Mouse (Mus musculus) lung, postnatal 0 days (tissue): ENCODE measurements around the gene Smim20. TPM values are rescaled to one million over a fixed set of nuclear protein-coding genes. Genes with fewer than 3 reads are reported as not detected.

Experiments used
- ATAC-seq: fragments of 200-750 bp; cut with Nextera tagmentation; 2 replicates; pipeline ENCODE4 v1.8.0; 2017; ENCODE audit warnings: moderate library complexity
- DNase-seq: peaks from one replicate; pipeline ENCODE4 v3.0.0-alpha.2; 2016; ENCODE audit warnings: low spot score
- H3K27ac ChIP-seq: fragments of 300-500 bp; sonication (generic); 2 replicates; pipeline ENCODE4 v1.5.1; 2014; ENCODE audit warnings: antibody characterized with exemption, mild to moderate bottlenecking, low read length, mixed read lengths
- H3K27me3 ChIP-seq: fragments of 300-500 bp; sonication (generic); replicated peaks from 2 replicates; pipeline ENCODE4 v1.6.1; 2014; ENCODE audit warnings: low read length, mixed read lengths; ENCODE audit not compliant: insufficient read depth
- H3K36me3 ChIP-seq: fragments of 300-500 bp; sonication (generic); 2 replicates; pipeline ENCODE4 v1.6.1; 2014; ENCODE audit warnings: low read length, mixed read lengths; ENCODE audit not compliant: insufficient read depth
- H3K4me1 ChIP-seq: fragments of 300-500 bp; sonication (generic); 2 replicates; pipeline ENCODE4 v1.6.1; 2014; ENCODE audit warnings: antibody characterized with exemption, low read depth, low read length, mixed read lengths; ENCODE audit not compliant: insufficient read depth
- H3K4me2 ChIP-seq: fragments of 300-500 bp; sonication (generic); replicated peaks from 2 replicates; pipeline ENCODE4 v1.6.1; 2014; ENCODE audit warnings: low read depth, mild to moderate bottlenecking, low read length, moderate library complexity, mixed read lengths
- H3K4me3 ChIP-seq: fragments of 300-500 bp; sonication (generic); 2 replicates; pipeline ENCODE4 v1.5.1; 2014; ENCODE audit warnings: low read depth, low read length
- H3K9ac ChIP-seq: fragments of 300-500 bp; sonication (generic); replicated peaks from 2 replicates; pipeline ENCODE4 v1.6.1; 2014; ENCODE audit warnings: low read depth, mild to moderate bottlenecking
- H3K9me3 ChIP-seq: fragments of 300-500 bp; sonication (generic); 2 replicates; pipeline ENCODE4 v1.6.1; 2016; ENCODE audit warnings: low read length, mixed read lengths
- CTCF ChIP-seq: IDR thresholded peaks from 2 replicates; pipeline ENCODE4 v1.5.1; 2016; ENCODE audit warnings: antibody characterized with exemption, mild to moderate bottlenecking
- EP300 ChIP-seq: IDR thresholded peaks from 2 replicates; pipeline ENCODE4 v1.6.1; 2016; ENCODE audit warnings: antibody characterized with exemption, mild to moderate bottlenecking, control low read depth
- WGBS: fragments of 180-500 bp; shearing (Covaris S2); extraction: QIAGEN DNeasy Blood & Tissue Kit; methylation state at CpG from one replicate; pipeline ENCODE4 v1.1.7; 2014; 5-methylcytosine and 5-hydroxymethylcytosine counted together
- polyA plus RNA-seq: library from polyadenylated mRNA; unstranded; fragments of >200 nt; fragmentation: Nextera tagmentation; extraction: Ambion mirVana; gene quantifications from 2 replicates; pipeline ENCODE4 v1.2.1, GENCODE M21; 2015

Smim20 gene
- polyA plus RNA-seq, 1 experiment from 2014 or later: 88.2 TPM

DNA sequence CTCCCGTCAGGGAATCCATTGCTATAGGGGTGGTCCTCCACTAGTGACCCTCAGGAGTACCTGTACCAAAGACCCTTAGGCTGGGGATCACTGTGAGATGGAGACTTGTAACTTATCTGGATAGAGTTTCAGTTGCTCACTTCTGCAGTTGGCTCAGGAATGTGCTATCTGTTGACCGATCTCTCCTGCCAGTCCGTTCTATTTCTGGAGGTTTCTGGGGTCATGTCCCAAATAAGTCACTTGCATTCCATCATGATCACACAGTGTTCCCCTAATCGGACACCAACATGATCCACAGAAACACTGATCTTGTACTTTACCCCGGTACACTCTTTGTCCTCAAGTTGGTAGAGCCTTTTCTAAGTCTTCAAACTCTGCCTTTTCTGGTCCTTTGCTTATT lies 40.6 kb downstream of the Smim20 start:
- no peak overlapping the region for H3K27ac ChIP-seq
- WGBS: 71% methylated on average over 5 of the region's 5 CpGs
- H3K9me3 ChIP-seq: no peaks in the 10 kb centered on the region
- H3K4me3 ChIP-seq: no peak overlapping the region
- no peak overlapping the region for H3K9ac ChIP-seq
- H3K27me3 ChIP-seq: no peaks in the 10 kb centered on the region
- ATAC-seq (no peak), DNase-seq (no peak)
- H3K4me1 ChIP-seq: no peaks in the 10 kb centered on the region
- H3K4me2 ChIP-seq: no peak overlapping the region
- no peak for TF ChIP-seq CTCF
- no peak for TF ChIP-seq EP300
- no peaks in the 10 kb centered on the region for H3K36me3 ChIP-seq

DNA sequence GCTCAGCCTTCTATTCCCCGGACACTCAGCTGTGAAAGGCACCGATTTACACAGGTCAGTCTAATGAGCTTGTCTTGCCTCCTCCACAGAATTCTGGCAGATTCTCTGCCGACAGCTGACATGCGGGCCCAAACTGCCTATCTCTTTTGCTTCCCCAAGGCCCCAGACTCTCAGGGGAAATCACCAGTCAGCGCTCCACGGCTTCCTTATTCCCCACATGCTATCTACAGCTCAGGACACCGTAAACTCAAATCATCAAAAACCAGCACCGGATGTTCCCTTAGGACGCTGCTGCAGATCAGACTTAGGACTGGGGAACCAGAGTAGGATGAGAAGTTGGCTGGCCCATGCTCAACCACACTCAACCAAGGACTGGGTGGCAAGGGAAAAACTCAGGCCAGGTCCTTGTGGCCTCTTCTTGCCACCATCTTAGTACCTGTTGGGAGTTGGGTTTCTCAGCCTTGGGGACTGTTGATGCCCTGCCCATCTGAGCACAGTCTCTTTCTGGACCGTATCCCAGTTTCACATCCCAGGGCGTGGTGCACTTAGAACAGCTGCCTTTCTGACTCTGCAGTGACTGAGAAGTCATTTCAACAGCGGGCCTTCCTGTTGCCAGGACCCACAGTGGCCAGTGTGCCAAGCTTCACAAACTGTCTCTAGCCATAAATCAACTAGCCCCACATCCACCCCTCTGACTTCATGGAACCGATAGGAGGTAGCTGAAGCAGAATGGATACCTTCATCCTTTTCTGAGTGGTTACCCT lies 47.7 kb downstream of the Smim20 start:
- H3K9ac ChIP-seq: no peak overlapping the region
- ATAC-seq (no peak), DNase-seq (no peak)
- no peak for TF ChIP-seq EP300
- no peak for TF ChIP-seq CTCF
- no peaks in the 10 kb centered on the region for H3K27me3 ChIP-seq
- H3K4me2 ChIP-seq: no peak overlapping the region
- 83% methylated on average over 13 of the region's 13 CpGs for WGBS
- no peaks in the 10 kb centered on the region for H3K36me3 ChIP-seq
- no peaks in the 10 kb centered on the region for H3K9me3 ChIP-seq
- no peak overlapping the region for H3K27ac ChIP-seq
- H3K4me3 ChIP-seq: no peak overlapping the region
- no peaks in the 10 kb centered on the region for H3K4me1 ChIP-seq

- H3K9ac ChIP-seq: no peak overlapping the region
- H3K27ac ChIP-seq: no peak overlapping the region
- 57% methylated on average over 2 of the region's 2 CpGs for whole genome bisulfite sequencing
- no peak for ATAC-seq
- no peak overlapping the region for H3K4me3 ChIP-seq
- peak; percentile 13; the same call in 1 of the 2 replicates for TF ChIP-seq CTCF
- no peak for TF ChIP-seq EP300
- H3K9me3 ChIP-seq: no peaks in the 10 kb centered on the region
- DNase-seq: no peak
- no peaks in the 10 kb centered on the region for H3K4me1 ChIP-seq
- no peaks in the 10 kb centered on the region for H3K36me3 ChIP-seq
- H3K27me3 ChIP-seq: no peaks in the 10 kb centered on the region
- no peak overlapping the region for H3K4me2 ChIP-seq
Observed at GRCm38 (mm10) chr5:53315829-53316228, 48.9 kb downstream of the Smim20 start.

DNA sequence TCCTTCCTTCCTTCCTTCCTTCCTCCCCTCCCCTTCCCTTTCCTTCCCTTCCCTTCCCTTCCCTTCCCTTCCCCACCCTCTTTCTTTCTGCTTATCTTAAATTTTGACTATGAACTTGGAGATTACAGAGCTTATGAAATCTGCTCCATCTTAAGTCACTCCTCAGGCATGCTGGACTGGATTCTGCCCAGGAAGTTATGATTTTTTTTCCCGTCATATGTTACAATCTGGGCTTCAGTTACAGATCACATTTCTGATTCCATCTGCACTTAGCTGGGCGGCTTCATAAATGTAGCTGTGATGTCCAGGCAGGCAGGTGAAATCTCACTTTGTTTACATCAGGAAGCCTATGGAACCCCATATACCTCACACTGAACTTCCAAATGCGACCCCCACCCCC lies 50.5 kb downstream of the Smim20 start:
- Histone ChIP-seq H3K9ac (no peak overlapping the region), H3K4me1 (no peaks in the 10 kb centered on the region), H3K36me3 (no peaks in the 10 kb centered on the region), H3K4me3 (no peak overlapping the region), H3K27me3 (no peaks in the 10 kb centered on the region), H3K27ac (no peak overlapping the region), H3K9me3 (no peaks in the 10 kb centered on the region), H3K4me2 (no peak overlapping the region)
- peak; percentile 36 for DNase-seq
- TF ChIP-seq EP300 (no peak), CTCF (no peak)
- 52% methylated on average over 3 of the region's 3 CpGs for WGBS
- ATAC-seq: no peak

- no peak overlapping the region for H3K4me3 ChIP-seq
- ATAC-seq: no peak
- no peaks in the 10 kb centered on the region for H3K36me3 ChIP-seq
- H3K27me3 ChIP-seq: no peaks in the 10 kb centered on the region
- 60% methylated on average over 7 of the region's 7 CpGs for WGBS
- no peak for TF ChIP-seq CTCF
- TF ChIP-seq EP300: no peak
- H3K9ac ChIP-seq: no peak overlapping the region
- no peak overlapping the region for H3K4me2 ChIP-seq
- no peak for DNase-seq
- no peaks in the 10 kb centered on the region for H3K4me1 ChIP-seq
- no peak overlapping the region for H3K27ac ChIP-seq
- H3K9me3 ChIP-seq: no peaks in the 10 kb centered on the region
Observed at GRCm38 (mm10) chr5:53317885-53318466, 51.1 kb downstream of the Smim20 start.

DNA sequence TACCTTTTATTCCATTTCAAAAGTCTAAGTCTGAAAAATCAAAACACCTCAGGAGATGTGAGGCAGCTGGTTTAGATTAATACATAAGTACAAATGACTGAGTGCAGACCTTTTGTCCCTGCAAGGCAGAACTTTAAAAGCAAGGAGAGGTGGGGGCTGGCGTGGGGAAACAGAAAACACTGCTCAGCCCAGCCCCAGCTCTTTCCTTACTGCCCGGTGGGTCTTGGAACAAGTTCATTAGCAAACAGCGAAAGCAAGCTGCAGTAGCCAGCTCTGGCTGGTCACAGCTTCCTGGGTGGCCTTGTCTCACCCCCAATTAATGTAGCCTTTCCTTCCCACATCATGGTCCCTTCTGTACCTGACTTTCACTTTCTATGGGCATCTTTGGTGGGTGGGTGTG lies 53.4 kb downstream of the Smim20 start:
- H3K4me3 ChIP-seq: no peak overlapping the region
- ATAC-seq (no peak), DNase-seq (no peak)
- no peaks in the 10 kb centered on the region for H3K9me3 ChIP-seq
- TF ChIP-seq CTCF: no peak
- TF ChIP-seq EP300: no peak
- 55% methylated on average over 3 of the region's 3 CpGs for WGBS
- H3K27me3 ChIP-seq: no peaks in the 10 kb centered on the region
- no peak overlapping the region for H3K27ac ChIP-seq
- no peak overlapping the region for H3K4me2 ChIP-seq
- no peaks in the 10 kb centered on the region for H3K36me3 ChIP-seq
- no peaks in the 10 kb centered on the region for H3K4me1 ChIP-seq
- no peak overlapping the region for H3K9ac ChIP-seq
